Mouse (Mus musculus): ENCODE data around the gene Jak1.
A peak's percentile ranks its signal among the peaks of the same experiment; 100 is the strongest.

The Jak1 gene

GRCm38 (mm10) chr4:101146891-101147655 is 118.0 kb downstream of the Jak1 start:
- DNase-seq (ENCODE audit: low spot score in 2 of 2) = no peak

- DNase-seq (ENCODE audit: low spot score in 2 of 2) = peak; percentile 90 to 92
Observed at GRCm38 (mm10) chr4:101146047-101146745, 118.9 kb downstream of the Jak1 start.

- no peak for DNase-seq (ENCODE audit: low spot score in 2 of 2)
Observed at GRCm38 (mm10) chr4:101144790-101145189, 120.3 kb downstream of the Jak1 start.

- DNase-seq (ENCODE audit: low spot score in 2 of 2) = no peak
Observed at GRCm38 (mm10) chr4:101144361-101144760, 120.7 kb downstream of the Jak1 start.

GRCm38 (mm10) chr4:101143901-101144300 is 121.2 kb downstream of the Jak1 start:
- no peak for DNase-seq (ENCODE audit: low spot score in 2 of 2)

- DNase-seq (ENCODE audit: low spot score in 2 of 2) = peak in 1 of 2 experiments; percentile 14
Observed at GRCm38 (mm10) chr4:101141768-101142167, 123.3 kb downstream of the Jak1 start.

- no peak for DNase-seq (ENCODE audit: low spot score in 2 of 2)
Observed at GRCm38 (mm10) chr4:101137975-101138374, 127.1 kb downstream of the Jak1 start.

GRCm38 (mm10) chr4:101135909-101136308 is 129.2 kb downstream of the Jak1 start:
- DNase-seq (ENCODE audit: low spot score in 2 of 2) = no peak

- no peak for DNase-seq (ENCODE audit: low spot score in 2 of 2)
Observed at GRCm38 (mm10) chr4:101135013-101135412, 130.1 kb downstream of the Jak1 start.

- no peak for DNase-seq (ENCODE audit: low spot score in 2 of 2)
Observed at GRCm38 (mm10) chr4:101121002-101121401, 144.1 kb downstream of the Jak1 start.

- DNase-seq (ENCODE audit: low spot score in 2 of 2) = no peak
Observed at GRCm38 (mm10) chr4:101107122-101107521, 158.0 kb downstream of the Jak1 start.

All from right cerebral cortex, postnatal 10 days (tissue).